Mouse (Mus musculus): ENCODE measurements at regions not wholly inside any gene's neighbourhood (a gene's known extent, or its start where the extent isn't known, plus 50 kb on each side); places are given as distances from the start of the nearest gene placed in this dataset.

GRCm38 (mm10) chr10:125802923-125803583 lies 162.9 kb upstream of the Lrig3 start:
- Histone ChIP-seq H3K4me3 (replicated peaks) (no peak overlapping the region), H3K27me3 (0 out of 2 replicates have a peak, but pooled peaks cover 5% of the 10 kb centered on the region), H3K4me2 (no peak overlapping the region), H3K9ac (no peak overlapping the region), H3K9me3 (no peaks in the 10 kb centered on the region), H3K36me3 (replicated peaks) (no peaks in the 10 kb centered on the region), H3K4me1 (peaks cover 9% of the 10 kb centered on the region), H3K27ac (no peak overlapping the region)
- ATAC-seq (ENCODE audit: low FRiP score) = no peak
- 91% methylated on average over 7 of the region's 7 CpGs for WGBS

GRCm38 (mm10) chr10:125809763-125810361 lies 156.1 kb upstream of the Lrig3 start:
- no peak overlapping the region for H3K9ac ChIP-seq
- no peak overlapping the region for H3K4me2 ChIP-seq
- no peaks in the 10 kb centered on the region for H3K9me3 ChIP-seq
- no peak for ATAC-seq (ENCODE audit: low FRiP score)
- H3K27ac ChIP-seq = no peak overlapping the region
- H3K4me3 ChIP-seq (replicated peaks) = no peak overlapping the region
- no peaks in the 10 kb centered on the region for H3K36me3 ChIP-seq (replicated peaks)
- H3K27me3 ChIP-seq = no peaks in the 10 kb centered on the region
- H3K4me1 ChIP-seq = no peaks in the 10 kb centered on the region
- WGBS = 85% methylated on average over 8 of the region's 8 CpGs

- no peak for ATAC-seq (ENCODE audit: low FRiP score)
- no peak overlapping the region for H3K4me3 ChIP-seq (replicated peaks)
- WGBS = 55% methylated on average over 3 of the region's 3 CpGs
- no peak overlapping the region for H3K9ac ChIP-seq
- no peaks in the 10 kb centered on the region for H3K36me3 ChIP-seq (replicated peaks)
- no peaks in the 10 kb centered on the region for H3K27me3 ChIP-seq
- no peaks in the 10 kb centered on the region for H3K4me1 ChIP-seq
- no peak overlapping the region for H3K27ac ChIP-seq
- no peaks in the 10 kb centered on the region for H3K9me3 ChIP-seq
- no peak overlapping the region for H3K4me2 ChIP-seq
Observed at GRCm38 (mm10) chr10:125810590-125810989, 155.4 kb upstream of the Lrig3 start.

- H3K4me1 ChIP-seq = no peaks in the 10 kb centered on the region
- WGBS = 83% methylated on average over 7 of the region's 7 CpGs
- H3K27ac ChIP-seq = no peak overlapping the region
- H3K9ac ChIP-seq = no peak overlapping the region
- H3K4me2 ChIP-seq = no peak overlapping the region
- H3K27me3 ChIP-seq = no peaks in the 10 kb centered on the region
- no peaks in the 10 kb centered on the region for H3K36me3 ChIP-seq (replicated peaks)
- no peak for ATAC-seq (ENCODE audit: low FRiP score)
- no peaks in the 10 kb centered on the region for H3K9me3 ChIP-seq
- H3K4me3 ChIP-seq (replicated peaks) = no peak overlapping the region
Observed at GRCm38 (mm10) chr10:125814191-125814887, 151.6 kb upstream of the Lrig3 start.

- H3K4me3 ChIP-seq (replicated peaks) = no peak overlapping the region
- H3K9ac ChIP-seq = no peak overlapping the region
- no peaks in the 10 kb centered on the region for H3K4me1 ChIP-seq
- 58% methylated on average over 5 of the region's 5 CpGs for WGBS
- H3K4me2 ChIP-seq = no peak overlapping the region
- no peaks in the 10 kb centered on the region for H3K36me3 ChIP-seq (replicated peaks)
- no peak for ATAC-seq (ENCODE audit: low FRiP score)
- H3K27me3 ChIP-seq = no peaks in the 10 kb centered on the region
- no peaks in the 10 kb centered on the region for H3K9me3 ChIP-seq
- H3K27ac ChIP-seq = no peak overlapping the region
Observed at GRCm38 (mm10) chr10:125832134-125832533, 133.8 kb upstream of the Lrig3 start.

GRCm38 (mm10) chr10:125832764-125833163 lies 133.2 kb upstream of the Lrig3 start:
- H3K27me3 ChIP-seq = peaks cover 5% of the 10 kb centered on the region
- no peak overlapping the region for H3K4me3 ChIP-seq (replicated peaks)
- no peaks in the 10 kb centered on the region for H3K4me1 ChIP-seq
- no peak overlapping the region for H3K9ac ChIP-seq
- 61% methylated on average over 7 of the region's 7 CpGs for WGBS
- H3K36me3 ChIP-seq (replicated peaks) = no peaks in the 10 kb centered on the region
- no peaks in the 10 kb centered on the region for H3K9me3 ChIP-seq
- H3K4me2 ChIP-seq = no peak overlapping the region
- H3K27ac ChIP-seq = no peak overlapping the region
- no peak for ATAC-seq (ENCODE audit: low FRiP score)

GRCm38 (mm10) chr10:125833989-125834388 lies 132.0 kb upstream of the Lrig3 start:
- Histone ChIP-seq H3K36me3 (replicated peaks) (no peaks in the 10 kb centered on the region), H3K4me3 (replicated peaks) (no peak overlapping the region), H3K4me1 (peaks cover under 1% of the 10 kb centered on the region; the same call in 1 of the 2 replicates), H3K4me2 (no peak overlapping the region), H3K27ac (no peak overlapping the region), H3K27me3 (peaks cover 11% of the 10 kb centered on the region), H3K9me3 (no peaks in the 10 kb centered on the region), H3K9ac (no peak overlapping the region)
- 92% methylated on average over 4 of the region's 4 CpGs for WGBS
- ATAC-seq (ENCODE audit: low FRiP score) = no peak

- ATAC-seq (ENCODE audit: low FRiP score) = peak; percentile 12; the same call in 1 of the 2 replicates
- Histone ChIP-seq H3K27ac (no peak overlapping the region), H3K27me3 (peaks cover 28% of the 10 kb centered on the region), H3K4me3 (replicated peaks) (no peak overlapping the region), H3K4me2 (peak overlapping the region; percentile 33), H3K36me3 (replicated peaks) (no peaks in the 10 kb centered on the region), H3K4me1 (peaks cover 15% of the 10 kb centered on the region; the same call in 1 of the 2 replicates), H3K9ac (no peak overlapping the region), H3K9me3 (no peaks in the 10 kb centered on the region)
- 80% methylated on average over 11 of the region's 11 CpGs for WGBS
Observed at GRCm38 (mm10) chr10:125838982-125839381, 127.0 kb upstream of the Lrig3 start.

- 11% methylated on average over 5 of the region's 5 CpGs for WGBS
- Histone ChIP-seq H3K9ac (no peak overlapping the region), H3K36me3 (replicated peaks) (no peaks in the 10 kb centered on the region), H3K9me3 (no peaks in the 10 kb centered on the region), H3K4me1 (peaks cover 15% of the 10 kb centered on the region; the same call in 1 of the 2 replicates), H3K4me3 (replicated peaks) (no peak overlapping the region), H3K27ac (no peak overlapping the region), H3K27me3 (peaks cover 30% of the 10 kb centered on the region), H3K4me2 (peak overlapping the region; percentile 33)
- peak; percentile 89; the same call in 1 of the 2 replicates for ATAC-seq (ENCODE audit: low FRiP score)
Observed at GRCm38 (mm10) chr10:125839621-125840141, 126.3 kb upstream of the Lrig3 start.

GRCm38 (mm10) chr10:125840388-125840787 lies 125.6 kb upstream of the Lrig3 start:
- Histone ChIP-seq H3K4me2 (no peak overlapping the region), H3K27ac (no peak overlapping the region), H3K9ac (no peak overlapping the region), H3K4me1 (peaks cover 22% of the 10 kb centered on the region; the same call in 1 of the 2 replicates), H3K36me3 (replicated peaks) (no peaks in the 10 kb centered on the region), H3K27me3 (peaks cover 30% of the 10 kb centered on the region), H3K9me3 (no peaks in the 10 kb centered on the region), H3K4me3 (replicated peaks) (no peak overlapping the region)
- 97% methylated on average over 1 of the region's 1 CpGs for WGBS
- ATAC-seq (ENCODE audit: low FRiP score) = no peak

GRCm38 (mm10) chr10:125844336-125844865 lies 121.6 kb upstream of the Lrig3 start:
- no peak overlapping the region for H3K4me2 ChIP-seq
- H3K27ac ChIP-seq = no peak overlapping the region
- no peak for ATAC-seq (ENCODE audit: low FRiP score)
- no peak overlapping the region for H3K4me3 ChIP-seq (replicated peaks)
- no peak overlapping the region for H3K9ac ChIP-seq
- H3K27me3 ChIP-seq = peaks cover 27% of the 10 kb centered on the region
- 63% methylated on average over 9 of the region's 9 CpGs for WGBS
- no peaks in the 10 kb centered on the region for H3K36me3 ChIP-seq (replicated peaks)
- H3K9me3 ChIP-seq = no peaks in the 10 kb centered on the region
- H3K4me1 ChIP-seq = peaks cover 18% of the 10 kb centered on the region; the same call in 1 of the 2 replicates

- Histone ChIP-seq H3K4me1 (peaks cover 11% of the 10 kb centered on the region; the same call in 1 of the 2 replicates), H3K27me3 (peaks cover 27% of the 10 kb centered on the region), H3K4me3 (replicated peaks) (peak overlapping the region; percentile 16; the same call in 1 of the 2 replicates), H3K36me3 (replicated peaks) (no peaks in the 10 kb centered on the region), H3K27ac (no peak overlapping the region), H3K9me3 (no peaks in the 10 kb centered on the region), H3K4me2 (peak overlapping the region; percentile 40), H3K9ac (no peak overlapping the region)
- WGBS = 17% methylated on average over 19 of the region's 19 CpGs
- ATAC-seq (ENCODE audit: low FRiP score) = no peak
Observed at GRCm38 (mm10) chr10:125845014-125845514, 120.9 kb upstream of the Lrig3 start.

All from forebrain, embryonic 12.5 days (tissue).